Mouse (Mus musculus) cortical plate, adult 2 months (tissue): Measurements from ENCODE around the gene Tnfrsf13c. TPM values are rescaled to one million over a fixed set of nuclear protein-coding genes. Genes with fewer than 3 reads are reported as not detected.

Experiments used
- H3K27ac ChIP-seq: fragments of 200-500 bp; 2 replicates; pipeline ENCODE4 v1.5.1; 2012; ENCODE audit warnings: low read length, control low read depth, inconsistent platforms; ENCODE audit not compliant: insufficient read depth
- H3K4me1 ChIP-seq: fragments of 200-500 bp; 2 replicates; pipeline ENCODE4 v1.6.1; 2011; ENCODE audit warnings: low read length; ENCODE audit not compliant: control insufficient read depth, insufficient read depth
- H3K4me3 ChIP-seq: fragments of 200-500 bp; 2 replicates; pipeline ENCODE4 v1.5.1; 2011; ENCODE audit warnings: mild to moderate bottlenecking, low read length, control low read depth; ENCODE audit not compliant: insufficient read depth
- CTCF ChIP-seq: fragments of 200-500 bp; IDR thresholded peaks from 2 replicates; pipeline ENCODE4 v1.5.1; 2011; ENCODE audit warnings: mild to moderate bottlenecking, control low read depth, low read length; ENCODE audit not compliant: insufficient read depth; ENCODE audit errors: extremely low read depth
- POLR2A ChIP-seq: fragments of 200-500 bp; IDR thresholded peaks from 2 replicates; pipeline ENCODE4 v1.6.1; 2011; ENCODE audit warnings: mild to moderate bottlenecking, low read length, control low read depth; ENCODE audit not compliant: insufficient read depth; ENCODE audit errors: extremely low read depth
- polyA plus RNA-seq: library from polyadenylated mRNA; depleted of rRNA; stranded (reverse); fragments of >200 nt; gene quantifications from 2 replicates; pipeline ENCODE4 v1.2.3, GENCODE M21; 2012

The Tnfrsf13c gene
- polyA plus RNA-seq, 1 experiment, result 0.48 TPM

- no peak for TF ChIP-seq POLR2A
- TF ChIP-seq CTCF, result no peak
- no peak overlapping the region for H3K27ac ChIP-seq
- peak overlapping the region; percentile 7; the same call in 1 of the 2 replicates for H3K4me3 ChIP-seq
- no peaks in the 10 kb centered on the region for H3K4me1 ChIP-seq
Observed at GRCm38 (mm10) chr15:82211281-82211680, 12.9 kb downstream of the Tnfrsf13c start.

- TF ChIP-seq POLR2A, result no peak
- TF ChIP-seq CTCF, result no peak
- H3K4me1 ChIP-seq, result 0 out of 2 replicates have a peak, but pooled peaks cover 1% of the 10 kb centered on the region
- H3K27ac ChIP-seq, result no peak overlapping the region
- no peak overlapping the region for H3K4me3 ChIP-seq
Observed at GRCm38 (mm10) chr15:82210801-82211200, 13.4 kb downstream of the Tnfrsf13c start.

GRCm38 (mm10) chr15:82209295-82210050, 14.7 kb downstream of the Tnfrsf13c start:
- no peak for TF ChIP-seq CTCF
- TF ChIP-seq POLR2A, result no peak
- Histone ChIP-seq H3K4me3 (no peak overlapping the region), H3K4me1 (0 out of 2 replicates have a peak, but pooled peaks cover 1% of the 10 kb centered on the region), H3K27ac (no peak overlapping the region)

- Histone ChIP-seq H3K27ac (no peak overlapping the region), H3K4me1 (0 out of 2 replicates have a peak, but pooled peaks cover 1% of the 10 kb centered on the region), H3K4me3 (no peak overlapping the region)
- TF ChIP-seq POLR2A (no peak), CTCF (no peak)
Observed at GRCm38 (mm10) chr15:82208307-82208706, 15.9 kb downstream of the Tnfrsf13c start.

- Histone ChIP-seq H3K4me3 (no peak overlapping the region), H3K4me1 (0 out of 2 replicates have a peak, but pooled peaks cover 1% of the 10 kb centered on the region), H3K27ac (no peak overlapping the region)
- TF ChIP-seq CTCF (no peak), POLR2A (no peak)
Observed at GRCm38 (mm10) chr15:82207504-82208219, 16.5 kb downstream of the Tnfrsf13c start.

- H3K4me1 ChIP-seq, result 0 out of 2 replicates have a peak, but pooled peaks cover 1% of the 10 kb centered on the region
- no peak overlapping the region for H3K4me3 ChIP-seq
- TF ChIP-seq CTCF, result no peak
- no peak for TF ChIP-seq POLR2A
- H3K27ac ChIP-seq, result no peak overlapping the region
Observed at GRCm38 (mm10) chr15:82207105-82207459, 17.1 kb downstream of the Tnfrsf13c start.

GRCm38 (mm10) chr15:82206365-82207104, 17.6 kb downstream of the Tnfrsf13c start:
- TF ChIP-seq CTCF (no peak), POLR2A (no peak)
- H3K4me3 ChIP-seq, result no peak overlapping the region
- H3K27ac ChIP-seq, result no peak overlapping the region
- 0 out of 2 replicates have a peak, but pooled peaks cover 1% of the 10 kb centered on the region for H3K4me1 ChIP-seq

GRCm38 (mm10) chr15:82204680-82205371, 19.3 kb downstream of the Tnfrsf13c start:
- Histone ChIP-seq H3K27ac (no peak overlapping the region), H3K4me1 (0 out of 2 replicates have a peak, but pooled peaks cover 1% of the 10 kb centered on the region), H3K4me3 (no peak overlapping the region)
- no peak for TF ChIP-seq CTCF
